Mouse (Mus musculus): ENCODE measurements around the gene Nol4l.

Nol4l gene

DNA sequence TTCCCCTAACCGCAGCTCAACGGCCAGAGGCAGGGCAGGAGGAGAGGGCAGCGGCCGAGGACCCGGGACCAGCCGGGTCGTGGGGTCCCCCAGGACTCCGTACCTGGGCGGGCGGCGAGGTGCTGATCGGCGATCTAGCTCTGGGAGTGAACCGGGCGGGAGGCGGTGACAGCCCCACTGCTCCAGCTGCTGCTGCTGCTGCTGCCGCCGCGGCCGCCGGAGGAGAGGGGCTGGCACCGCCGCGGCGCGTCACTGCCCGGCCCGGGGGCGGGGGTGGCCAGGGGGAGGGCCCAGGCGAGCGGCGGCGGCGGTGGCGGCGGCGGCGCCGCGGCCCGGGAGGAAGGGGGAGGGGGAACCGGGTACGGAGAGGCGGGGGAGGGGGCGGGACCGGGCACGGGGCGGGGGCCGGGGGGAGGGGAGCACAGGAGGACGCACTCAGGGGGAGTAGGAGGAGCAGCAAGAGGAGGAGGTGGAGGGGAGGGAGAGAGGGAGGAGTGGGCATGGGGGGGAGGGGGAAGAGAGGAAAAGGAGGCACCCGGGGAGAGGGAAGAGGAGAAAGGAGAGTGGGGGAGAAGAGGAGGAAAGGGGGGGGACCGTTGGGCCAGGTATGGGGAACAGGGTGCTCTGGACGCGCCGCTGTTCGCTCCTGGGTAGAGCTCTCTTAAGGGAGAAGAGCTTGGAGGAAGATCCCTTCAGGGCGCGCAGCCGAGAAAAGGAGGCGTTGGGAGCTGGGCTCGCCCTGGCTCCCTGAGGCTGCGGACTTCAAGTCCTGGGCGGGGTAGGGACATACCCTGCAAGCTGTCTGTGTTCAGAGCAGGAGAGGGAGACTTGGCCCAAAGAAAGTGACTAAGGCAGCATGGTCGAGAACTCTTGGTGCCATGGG lies 85.3 kb downstream of the Nol4l start:
- peak in 1 of 2 experiments; percentile 58 for DNase-seq (ENCODE audit: low spot score in 2 of 2)

DNA sequence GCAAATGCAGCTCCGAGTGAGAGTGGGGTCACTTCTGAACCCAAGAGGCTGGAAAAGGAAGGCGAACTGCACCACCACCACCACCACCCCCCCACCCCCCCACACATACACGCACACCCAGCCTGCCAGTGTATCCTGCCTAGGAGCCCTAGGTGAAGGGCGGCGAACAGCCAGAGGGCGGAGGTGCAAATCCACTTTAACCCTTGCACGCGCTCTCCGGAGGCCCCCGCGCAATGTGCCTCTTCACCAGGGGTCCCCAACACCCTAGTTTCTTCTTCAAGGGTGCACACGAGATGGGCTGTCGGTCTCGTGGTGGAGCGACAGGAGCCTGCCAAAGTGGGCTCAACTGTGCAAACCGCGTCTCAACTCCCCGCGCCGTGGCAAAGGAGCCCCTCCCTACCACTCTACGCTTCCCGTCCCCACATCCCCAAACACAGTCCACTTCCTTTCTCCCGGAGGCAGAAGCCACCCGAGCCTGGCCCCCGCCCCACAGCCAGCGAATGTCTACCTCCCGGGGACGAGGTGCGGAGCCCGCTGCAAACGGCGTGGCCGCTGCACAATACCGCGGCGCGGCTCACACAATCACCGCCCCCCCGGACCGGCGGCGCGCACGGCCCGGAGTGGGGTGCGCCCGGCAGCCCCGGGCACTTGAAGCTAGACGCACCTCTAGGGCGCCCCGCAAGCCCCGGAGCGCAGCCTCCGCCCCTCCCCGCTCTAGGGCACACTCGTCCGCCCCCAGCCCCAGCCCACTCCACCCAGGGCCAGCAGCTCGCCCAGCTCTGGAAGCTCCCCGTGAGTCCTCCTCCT lies 86.1 kb downstream of the Nol4l start:
- DNase-seq (ENCODE audit: low spot score in 2 of 2) = peak in 1 of 2 experiments; percentile 32

DNA sequence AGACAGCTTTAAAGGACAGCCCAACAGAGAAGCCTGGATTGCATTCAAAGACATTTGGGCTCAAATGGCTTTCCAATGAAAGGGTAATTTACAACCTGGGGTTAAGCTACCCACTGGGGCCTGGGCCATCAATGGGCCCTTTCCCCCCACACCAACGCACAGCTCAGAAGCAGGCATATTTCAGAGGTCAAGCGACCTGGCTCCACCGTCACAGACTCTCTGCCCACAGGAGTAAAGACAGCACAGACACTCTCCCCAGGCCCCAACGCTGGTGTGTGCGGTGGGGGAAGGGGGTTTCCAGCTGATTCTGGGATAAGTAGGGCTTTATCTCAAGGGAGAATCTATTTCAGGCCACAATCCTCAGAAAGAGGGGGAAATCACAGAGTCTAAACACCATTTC lies 87.1 kb downstream of the Nol4l start:
- no peak for DNase-seq (ENCODE audit: low spot score in 2 of 2)

DNA sequence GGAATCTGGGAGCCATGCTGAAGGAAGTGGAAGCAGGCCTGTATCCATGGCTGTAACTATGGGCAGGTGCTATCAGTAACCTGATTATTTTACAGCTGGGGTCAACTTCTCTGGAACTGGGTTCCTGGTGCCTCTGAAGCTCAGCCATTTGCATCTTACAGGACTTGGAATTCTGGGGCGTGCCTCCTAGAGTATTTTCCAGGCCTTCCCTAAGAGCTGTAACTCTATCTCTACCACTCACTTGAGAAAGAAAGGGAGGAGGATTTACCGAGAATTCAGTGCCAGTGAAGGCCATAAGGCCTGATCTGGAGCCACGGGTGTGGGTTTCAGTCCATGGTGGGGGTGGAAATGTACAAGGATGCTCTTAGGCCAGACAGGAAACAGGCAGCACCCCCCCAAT lies 88.5 kb downstream of the Nol4l start:
- DNase-seq (ENCODE audit: low spot score in 2 of 2) = no peak

DNA sequence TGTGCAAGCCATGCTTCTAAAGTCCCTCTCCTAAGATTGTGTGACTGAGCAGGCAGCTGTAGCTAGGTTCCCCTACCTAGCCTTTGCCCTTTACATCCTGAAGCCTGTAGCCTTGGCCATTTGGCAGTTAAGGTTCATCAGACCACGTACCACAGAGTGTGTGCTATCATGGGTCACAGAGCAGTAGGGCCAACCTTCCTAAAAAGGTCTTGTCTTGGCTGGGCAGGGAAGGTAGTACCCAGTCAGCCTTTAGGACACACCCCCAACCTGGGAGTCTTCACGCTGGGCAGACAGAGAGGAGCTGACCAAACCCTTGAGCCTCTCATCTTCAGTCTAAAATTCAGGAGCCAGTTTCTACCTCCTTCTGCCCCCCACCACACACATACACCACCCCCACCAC lies 89.0 kb downstream of the Nol4l start:
- DNase-seq (ENCODE audit: low spot score in 2 of 2) = no peak

DNA sequence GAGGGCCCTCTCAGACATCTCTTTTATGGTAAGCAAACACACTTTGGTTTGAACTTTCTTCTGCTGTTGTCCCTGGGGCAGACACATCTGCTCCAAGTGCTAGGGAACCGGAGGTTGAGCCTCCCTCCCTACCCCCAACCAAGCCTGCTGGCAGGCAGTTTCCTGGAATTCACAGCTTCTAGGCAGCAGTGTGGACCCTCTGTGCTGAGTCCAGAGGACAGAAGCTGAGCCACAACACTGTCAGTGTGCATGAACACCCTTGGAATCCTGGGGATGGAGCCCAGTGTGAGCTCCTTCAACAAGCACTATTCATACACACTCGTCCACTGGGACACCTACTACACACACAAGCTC lies 92.5 kb downstream of the Nol4l start:
- DNase-seq (ENCODE audit: low spot score in 2 of 2) = no peak

DNA sequence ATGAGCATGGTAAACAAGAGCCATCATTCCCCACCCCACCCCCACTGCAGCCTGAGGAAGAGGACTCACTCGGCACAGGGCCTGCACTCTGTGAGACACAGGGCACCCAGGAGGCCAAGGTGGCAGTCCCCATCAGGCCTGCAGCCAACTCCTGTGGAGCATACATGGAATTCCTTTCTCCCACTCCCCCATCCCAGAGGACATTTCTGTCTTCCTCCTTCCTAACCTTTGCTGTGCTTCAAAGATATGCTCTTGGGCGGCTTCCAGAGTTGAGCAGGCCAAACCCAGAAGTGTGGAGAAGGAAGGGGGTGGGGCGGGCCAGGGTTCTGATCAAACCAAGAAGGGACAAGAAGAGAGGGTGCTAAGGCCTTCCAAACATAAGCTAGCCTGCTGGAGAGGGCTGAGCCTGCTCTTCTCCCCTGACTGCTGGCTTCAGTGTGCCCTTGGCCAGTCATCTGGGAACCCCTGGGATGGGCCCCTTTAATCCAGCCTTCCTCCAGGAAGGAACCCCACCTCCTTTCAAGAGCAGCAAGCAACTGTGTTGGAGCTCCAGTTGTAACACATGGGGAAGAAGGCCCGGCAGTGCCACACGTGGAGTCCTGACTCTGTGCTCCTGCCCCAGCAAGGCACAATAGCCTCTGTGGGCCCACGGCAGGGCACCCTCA lies 93.0 kb downstream of the Nol4l start:
- DNase-seq (ENCODE audit: low spot score in 2 of 2) = no peak

DNA sequence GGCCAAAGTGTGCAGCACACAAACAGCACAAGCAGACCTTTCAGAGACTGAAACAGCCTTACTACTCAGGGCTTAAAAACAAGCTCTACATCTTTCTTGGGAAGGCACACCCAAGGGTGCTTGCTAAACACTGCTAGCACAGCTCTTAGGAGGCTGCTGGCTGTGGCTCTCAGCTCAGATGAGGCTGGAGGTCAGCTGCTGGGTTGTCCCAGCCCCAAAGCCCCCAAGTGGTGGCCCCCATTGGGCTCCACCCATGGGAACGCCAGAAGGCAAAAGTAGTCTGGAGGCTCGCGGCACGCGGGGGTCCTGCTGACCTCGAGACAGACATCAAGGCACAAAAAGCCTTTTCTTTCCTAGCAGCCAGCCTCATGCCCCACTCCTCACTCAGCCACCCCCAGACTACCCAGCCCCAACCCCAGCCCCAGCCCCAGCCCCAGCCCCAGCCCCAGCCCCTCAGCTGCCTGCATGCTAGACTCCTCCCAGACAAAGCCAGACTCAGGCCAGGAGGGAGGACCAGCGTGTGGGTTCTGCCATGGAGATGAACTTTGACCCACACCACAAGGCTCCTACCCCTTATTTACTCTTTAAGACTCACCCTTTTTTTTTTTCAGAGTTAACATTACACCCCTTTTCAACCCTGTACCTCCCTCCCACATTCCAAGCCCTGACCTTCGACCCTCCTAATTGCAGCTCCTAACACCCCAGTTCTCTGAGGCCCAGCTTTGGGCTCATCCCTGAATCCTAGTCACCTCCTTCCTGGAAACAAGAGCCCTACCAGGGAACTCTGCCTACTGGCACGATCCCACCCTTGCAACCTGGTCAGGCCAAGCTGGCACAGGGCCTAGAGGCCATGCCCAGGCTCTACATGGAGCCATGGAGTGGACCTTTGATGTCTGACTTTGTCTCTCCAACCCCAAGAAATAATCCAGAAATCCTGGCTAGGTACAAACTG lies 94.6 kb downstream of the Nol4l start:
- DNase-seq (ENCODE audit: low spot score in 2 of 2) = no peak

DNA sequence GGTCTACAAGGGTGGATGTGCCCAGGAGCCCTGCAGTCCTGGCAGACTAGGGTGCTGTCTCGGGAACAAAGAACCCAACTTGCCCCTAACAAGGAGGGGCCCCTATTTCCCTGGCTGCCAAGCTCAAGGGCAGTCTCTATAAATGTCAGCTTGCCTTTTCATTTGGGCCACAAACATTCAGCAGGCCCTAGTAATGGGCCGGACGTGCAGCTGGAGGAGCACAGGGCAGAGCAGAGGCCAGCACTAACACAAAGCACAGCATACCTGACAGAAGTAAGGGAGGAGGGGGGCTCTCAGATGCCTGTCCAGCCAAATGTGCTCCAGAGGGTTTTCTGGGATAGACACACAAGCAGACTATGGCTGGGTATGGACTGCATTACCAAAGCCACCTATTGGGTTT lies 95.9 kb downstream of the Nol4l start:
- no peak for DNase-seq (ENCODE audit: low spot score in 2 of 2)

DNA sequence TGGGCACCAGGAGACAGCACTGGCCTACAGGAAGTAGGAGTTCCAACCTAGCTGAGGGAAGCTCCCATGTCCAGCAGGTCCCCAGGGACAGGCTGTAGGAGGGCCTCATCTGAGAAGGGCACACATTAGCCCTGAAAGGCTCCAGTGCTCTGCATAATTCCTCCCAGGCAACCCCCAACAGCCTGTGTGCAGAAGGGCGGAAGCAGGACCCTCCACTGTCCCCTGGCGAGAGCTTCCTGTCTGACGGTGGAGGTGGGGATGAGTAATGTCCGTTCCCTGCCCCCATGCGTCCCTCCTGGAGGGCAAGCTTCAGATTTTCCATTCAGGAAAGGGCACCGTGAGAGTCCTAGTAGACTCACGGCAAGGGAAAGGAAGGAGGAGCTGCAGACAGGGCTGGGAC lies 97.3 kb downstream of the Nol4l start:
- no peak for DNase-seq (ENCODE audit: low spot score in 2 of 2)

DNA sequence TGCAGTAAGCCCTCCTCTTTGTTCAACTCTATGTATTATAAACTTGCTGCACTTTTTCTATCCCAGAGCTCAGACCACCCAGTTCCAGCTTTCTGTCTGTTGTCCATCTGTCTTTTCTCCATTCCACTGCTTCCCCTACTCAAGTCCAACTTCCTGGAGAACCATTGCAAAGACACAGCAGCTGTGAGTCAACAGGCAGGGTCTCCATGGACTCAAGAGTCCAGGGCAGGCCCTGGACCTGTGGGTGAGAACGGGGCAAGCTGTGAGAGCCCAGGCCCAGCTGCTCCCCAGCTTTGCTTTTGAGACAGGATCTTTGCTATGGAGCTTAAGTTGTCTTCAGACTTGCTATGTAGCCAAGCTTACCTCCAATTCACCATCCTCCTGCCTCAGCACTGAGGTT lies 99.2 kb downstream of the Nol4l start:
- no peak for DNase-seq (ENCODE audit: low spot score in 2 of 2)

DNA sequence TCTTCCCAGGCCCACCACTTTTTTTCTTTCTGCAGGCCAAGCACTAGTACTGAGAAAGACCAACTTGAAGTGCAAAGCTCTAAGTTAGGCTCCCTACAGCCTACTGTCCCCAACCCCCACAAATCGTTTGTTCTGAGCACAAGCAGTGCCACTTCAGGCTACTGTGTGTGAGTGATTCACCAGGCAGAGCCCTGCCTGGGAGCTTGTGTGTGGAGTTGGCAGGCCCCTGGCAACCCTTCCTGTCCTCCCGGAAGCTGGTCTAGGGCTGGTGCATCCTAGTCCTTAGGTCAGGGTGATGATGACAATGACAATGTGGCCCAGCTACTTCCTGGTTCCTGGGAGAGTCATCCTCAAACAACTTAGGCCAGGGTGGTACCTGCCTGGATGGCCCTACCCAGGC lies 101.3 kb downstream of the Nol4l start:
- DNase-seq (ENCODE audit: low spot score in 2 of 2) = no peak

DNA sequence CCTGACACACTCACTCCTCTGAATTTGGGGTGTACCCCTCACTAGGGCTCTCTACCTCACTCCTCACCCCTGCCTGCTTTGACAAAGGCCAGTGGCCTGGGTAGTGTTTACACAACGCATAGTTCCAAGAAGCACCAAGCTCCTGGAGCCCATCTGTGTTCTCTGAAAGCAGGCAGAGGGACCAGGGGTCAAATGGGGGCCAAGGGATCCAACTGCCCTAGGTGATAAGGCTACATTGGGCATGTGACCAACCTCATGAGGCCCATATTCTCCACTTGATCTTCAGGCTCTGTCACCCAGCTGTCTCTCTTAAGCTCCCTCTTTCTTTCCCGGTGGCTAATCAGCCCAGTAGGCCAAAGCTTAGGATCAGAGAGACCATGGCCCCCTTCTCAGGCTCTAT lies 102.8 kb downstream of the Nol4l start:
- no peak for DNase-seq (ENCODE audit: low spot score in 2 of 2)

DNA sequence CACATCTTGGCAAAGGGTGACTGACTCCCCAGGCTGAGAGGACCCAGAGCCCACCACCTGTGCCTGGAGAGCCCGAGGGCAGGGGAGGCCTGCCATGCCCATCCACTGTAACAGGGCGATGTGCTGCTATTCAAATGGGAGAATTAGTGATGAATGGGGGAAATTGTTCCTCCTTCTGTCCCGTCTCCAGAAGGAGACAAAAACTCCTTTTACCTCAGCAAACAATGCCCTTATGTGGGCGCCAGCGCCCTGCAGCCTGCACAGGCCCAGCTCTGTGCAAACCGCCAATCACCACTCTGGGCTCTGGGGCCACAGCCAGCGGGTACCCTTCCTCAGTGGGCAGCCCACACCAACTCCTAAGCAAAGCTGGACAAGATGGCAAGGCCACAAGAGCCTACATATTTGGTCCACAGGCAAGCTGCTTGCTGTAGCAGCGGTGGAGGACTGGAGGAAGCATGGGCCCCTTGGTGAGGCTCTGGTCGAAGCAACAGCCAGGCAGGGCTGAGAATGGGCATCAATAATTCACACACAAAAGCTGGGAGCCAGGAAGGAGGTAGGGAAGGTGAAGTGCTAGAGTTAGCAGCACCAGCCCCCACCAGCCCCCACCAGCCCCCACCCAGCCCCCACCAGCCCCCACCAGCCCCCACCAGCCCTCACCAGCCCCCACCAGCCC lies 103.6 kb downstream of the Nol4l start:
- DNase-seq (ENCODE audit: low spot score in 2 of 2) = no peak

DNA sequence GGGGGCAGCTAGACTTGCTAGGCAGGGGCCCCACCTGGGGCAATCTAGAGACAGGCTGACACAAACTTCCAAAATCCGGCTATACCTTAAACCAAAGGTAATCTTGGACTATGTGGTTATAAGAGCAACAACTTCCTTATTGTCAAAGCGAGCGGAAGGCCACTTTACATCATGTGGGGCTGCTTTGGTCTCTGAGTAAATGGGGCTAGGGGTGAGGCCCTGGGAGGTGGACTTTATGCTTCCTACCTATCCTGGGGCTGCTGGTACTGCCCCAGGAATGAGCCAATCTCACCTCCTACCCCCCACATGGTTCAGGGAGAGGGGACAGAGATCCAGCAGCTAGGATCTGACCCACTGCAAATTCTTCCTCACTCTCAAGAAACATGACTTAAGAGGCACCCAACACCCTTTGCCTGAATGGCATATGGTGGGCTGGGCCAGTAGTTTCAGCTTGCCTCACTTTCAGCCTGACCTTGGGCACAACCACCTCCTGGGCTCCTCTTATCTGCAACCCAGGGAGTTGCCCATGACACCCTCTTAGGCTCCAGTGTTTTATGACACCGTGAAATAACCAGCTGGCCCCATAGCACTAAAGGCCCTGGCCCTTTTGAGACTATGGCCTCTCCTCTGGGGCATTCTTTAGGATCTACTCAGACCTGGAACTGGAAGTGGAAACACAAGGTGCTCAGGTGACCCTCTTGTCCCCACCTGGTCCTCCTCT lies 104.5 kb downstream of the Nol4l start:
- DNase-seq (ENCODE audit: low spot score in 2 of 2) = no peak

DNA sequence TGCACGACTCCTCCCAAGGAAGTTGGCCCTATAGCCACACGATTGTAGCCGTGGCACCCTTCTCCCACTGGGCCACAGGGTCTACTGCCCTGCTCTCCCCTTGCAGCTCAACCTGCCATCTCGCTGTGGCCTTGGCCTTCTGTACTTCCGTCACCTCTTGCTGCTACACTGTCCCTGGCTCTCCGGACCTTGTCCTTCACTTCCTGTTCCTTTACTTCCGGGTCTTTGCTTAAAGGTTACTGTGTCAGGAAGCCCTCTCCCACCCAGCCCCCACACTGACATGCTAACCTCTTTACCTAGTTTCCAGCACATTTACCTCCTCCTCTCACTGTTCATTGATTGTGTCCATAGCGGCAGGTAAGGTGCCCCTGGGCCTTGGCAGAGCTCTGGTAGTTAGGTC lies 105.2 kb downstream of the Nol4l start:
- DNase-seq (ENCODE audit: low spot score in 2 of 2) = no peak

DNA sequence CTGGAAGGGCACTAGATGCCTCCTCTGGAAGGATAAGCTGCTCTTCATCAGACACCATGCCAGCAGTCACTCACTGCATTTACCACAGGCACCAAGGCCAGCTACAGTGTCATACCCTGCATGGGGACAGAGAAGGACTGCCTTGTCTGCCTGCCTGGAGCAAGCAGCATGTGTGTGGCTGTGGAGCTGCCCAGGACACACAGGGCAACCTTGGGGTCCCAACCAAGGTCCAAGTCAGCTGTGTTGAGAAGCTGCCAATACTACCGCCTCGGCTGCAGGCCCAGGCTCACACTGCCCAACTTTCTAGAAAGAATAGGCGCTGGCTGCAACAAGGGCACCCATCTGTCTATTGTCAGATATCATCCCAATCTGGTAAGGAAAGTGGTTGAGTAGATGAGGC lies 106.7 kb downstream of the Nol4l start:
- no peak for DNase-seq (ENCODE audit: low spot score in 2 of 2)

DNA sequence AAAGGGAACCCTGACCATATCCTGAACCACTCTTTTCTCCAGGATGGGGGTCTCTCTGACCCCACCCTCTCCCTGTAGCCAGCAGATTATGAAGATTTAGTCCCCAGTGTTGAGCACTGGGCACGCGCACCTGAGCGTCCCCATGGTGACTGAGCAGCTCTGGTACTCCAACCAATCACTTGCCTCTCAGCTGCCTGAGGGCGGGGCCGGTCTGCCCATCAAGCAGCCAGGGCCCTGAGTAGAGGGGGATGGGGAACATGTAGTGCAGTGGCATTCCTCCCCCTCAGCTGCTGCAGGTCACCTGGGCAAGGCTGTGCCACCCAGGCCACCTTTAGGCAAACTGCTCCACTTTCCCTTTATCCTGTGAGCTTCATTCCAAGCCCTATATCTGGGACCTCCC lies 107.7 kb downstream of the Nol4l start:
- no peak for DNase-seq (ENCODE audit: low spot score in 2 of 2)

DNA sequence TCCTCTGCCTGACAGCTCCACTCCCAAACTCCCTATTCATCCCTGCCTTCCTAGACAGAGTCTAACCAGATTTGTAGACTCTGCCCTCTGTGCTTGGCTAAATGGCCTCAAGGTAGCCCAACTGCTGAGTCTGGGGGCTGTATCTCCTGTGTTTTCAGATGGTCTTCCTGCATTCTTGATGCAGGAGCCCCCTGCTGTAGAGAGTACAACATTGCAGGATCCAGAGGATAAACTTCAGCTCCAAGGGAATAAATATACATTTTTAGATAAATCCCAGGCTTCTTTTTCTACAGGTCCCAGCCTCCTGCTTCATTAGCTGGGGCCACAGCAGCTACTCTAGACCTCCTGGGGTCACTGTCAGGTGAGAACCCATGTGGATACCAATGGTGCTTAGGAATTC lies 108.5 kb downstream of the Nol4l start:
- no peak for DNase-seq (ENCODE audit: low spot score in 2 of 2)

DNA sequence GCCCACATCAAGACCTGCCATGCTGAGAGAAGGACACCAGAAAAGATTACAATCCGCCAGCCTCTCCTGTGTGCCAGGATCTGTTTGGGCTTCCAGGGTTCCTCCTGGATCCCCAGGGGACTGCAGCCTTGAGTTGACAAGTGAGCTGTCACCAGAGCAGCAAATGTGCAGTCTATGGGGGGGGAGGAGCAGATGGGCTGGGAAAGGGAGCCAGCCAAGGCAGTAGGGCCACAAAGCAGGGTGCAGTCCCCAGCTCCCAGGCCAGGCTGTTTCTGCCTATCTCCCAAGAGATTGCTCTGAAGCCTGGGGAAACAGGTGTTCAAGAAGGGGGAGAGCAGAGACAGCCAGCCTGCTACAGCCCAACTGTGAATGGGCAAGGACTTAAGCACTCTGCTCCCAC lies 111.4 kb downstream of the Nol4l start:
- no peak for DNase-seq (ENCODE audit: low spot score in 2 of 2)
